Mouse (Mus musculus) ES-Bruce4 (cell line): ENCODE measurements around the gene Zscan2.

Experiments used
- CTCF ChIP-seq: IDR thresholded peaks from one replicate; pipeline ENCODE4 v1.8.1; 2011; ENCODE audit warnings: low read depth, low read length
- EP300 ChIP-seq: IDR thresholded peaks from 2 replicates; pipeline ENCODE4 v1.6.1; 2011; ENCODE audit warnings: low read depth, low read length; ENCODE audit not compliant: insufficient read depth
- POLR2A ChIP-seq: IDR thresholded peaks from one replicate; pipeline ENCODE4 v1.8.1; 2011; ENCODE audit warnings: low read length; ENCODE audit not compliant: insufficient read depth

DNA sequence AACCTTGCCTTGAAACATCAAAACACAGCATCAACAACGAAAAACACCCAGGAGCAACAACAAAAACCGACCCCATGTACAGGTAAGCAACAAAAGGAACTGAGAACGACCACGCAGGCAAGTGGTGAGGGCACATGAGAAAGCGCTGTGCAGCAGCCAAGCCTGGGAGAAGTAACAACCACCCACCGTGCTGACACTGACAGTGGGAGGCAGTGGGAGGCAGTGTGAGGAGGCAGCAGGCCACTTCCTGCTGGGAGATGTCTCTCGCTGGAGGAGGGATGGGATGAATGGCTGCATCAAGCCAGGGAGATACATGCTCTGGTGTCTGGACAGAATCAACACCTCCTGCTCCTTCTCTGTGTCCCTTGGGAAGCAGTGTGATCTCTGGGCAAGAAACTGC, 36.4 kb downstream of the Zscan2 start:
- TF ChIP-seq CTCF (no peak), POLR2A (no peak), EP300 (no peak)
